Mouse (Mus musculus) lung, adult 2 months (tissue): ENCODE measurements around the gene Txnrd1.

ENCODE experiments used
- CTCF ChIP-seq: fragments of 200-500 bp; IDR thresholded peaks from 2 replicates; pipeline ENCODE4 v1.5.1; 2011; ENCODE audit warnings: mild to moderate bottlenecking, low read length, control low read depth; ENCODE audit not compliant: insufficient read depth
- POLR2A ChIP-seq: fragments of 200-500 bp; IDR thresholded peaks from 2 replicates; pipeline ENCODE4 v1.6.1; 2011; ENCODE audit warnings: low read depth, mild to moderate bottlenecking, control low read depth, low read length, borderline replicate concordance; ENCODE audit errors: extremely low read depth

- TF ChIP-seq CTCF, result no peak
- no peak for TF ChIP-seq POLR2A
These were observed 25.6 kb upstream of the Txnrd1 start for GRCm38 (mm10) chr10:82808155-82808554.
